Mouse (Mus musculus) heart, embryonic 11.5 days (tissue): ENCODE results near the gene Ccdc162. TPM values are rescaled to one million over a fixed set of nuclear protein-coding genes. Genes with fewer than 3 reads are reported as not detected.
"Not testable (repeated sequence)": the region's sequence is repeated elsewhere in the genome, so short reads cannot be mapped to it uniquely, and the experiment has no call there.

Experiments used
- ATAC-seq: fragments of 200-750 bp; cut with Nextera tagmentation; replicated peaks from 2 replicates; pipeline ENCODE4 v1.8.0; 2017; ENCODE audit warnings: moderate library complexity; ENCODE audit not compliant: insufficient number of reproducible peaks, low FRiP score, low TSS enrichment
- H3K27ac ChIP-seq: fragments of 300-500 bp; sonication (generic); 2 replicates; pipeline ENCODE4 v1.5.1; 2014; ENCODE audit warnings: mild to moderate bottlenecking, low read depth, low read length
- H3K27me3 ChIP-seq: fragments of 300-500 bp; sonication (generic); 2 replicates; pipeline ENCODE4 v1.6.1; 2014; ENCODE audit warnings: mild to moderate bottlenecking, low read length, mixed read lengths; ENCODE audit not compliant: control insufficient read depth, insufficient read depth
- H3K36me3 ChIP-seq: fragments of 300-500 bp; sonication (generic); 2 replicates; pipeline ENCODE4 v1.6.1; 2014; ENCODE audit warnings: mild to moderate bottlenecking, low read length, moderate library complexity, mixed read lengths; ENCODE audit not compliant: control insufficient read depth, insufficient read depth
- H3K4me1 ChIP-seq: fragments of 300-500 bp; sonication (generic); 2 replicates; pipeline ENCODE4 v1.6.1; 2014; ENCODE audit warnings: low read length; ENCODE audit not compliant: control insufficient read depth, insufficient read depth
- H3K4me2 ChIP-seq: fragments of 300-500 bp; sonication (generic); 2 replicates; pipeline ENCODE4 v1.6.1; 2014; ENCODE audit warnings: mild to moderate bottlenecking, moderate library complexity
- H3K4me3 ChIP-seq: fragments of 300-500 bp; sonication (generic); 2 replicates; pipeline ENCODE4 v1.5.1; 2014; ENCODE audit warnings: low read depth, low read length
- H3K9ac ChIP-seq: fragments of 300-500 bp; sonication (generic); 2 replicates; pipeline ENCODE4 v1.6.1; 2014; ENCODE audit warnings: mild to moderate bottlenecking, low read depth, low read length, moderate library complexity
- H3K9me3 ChIP-seq: fragments of 300-500 bp; sonication (generic); replicated peaks from 2 replicates; pipeline ENCODE4 v1.6.1; 2016; ENCODE audit warnings: low read length; ENCODE audit not compliant: control insufficient read depth
- WGBS: fragments of 180-500 bp; shearing (Covaris S2); extraction: QIAGEN DNeasy Blood & Tissue Kit; methylation state at CpG from one replicate; pipeline ENCODE4 v1.1.7; 2014; ENCODE audit not compliant: insufficient replicate concordance; 5-methylcytosine and 5-hydroxymethylcytosine counted together
- polyA plus RNA-seq: library from polyadenylated mRNA; unstranded; fragments of >200 nt; fragmentation: Nextera tagmentation; extraction: Ambion mirVana; gene quantifications from 2 replicates; pipeline ENCODE4 v1.2.1, GENCODE M21; 2014

Ccdc162 gene
- polyA plus RNA-seq, 1 experiment from 2014 or later, result 0.82 TPM

DNA sequence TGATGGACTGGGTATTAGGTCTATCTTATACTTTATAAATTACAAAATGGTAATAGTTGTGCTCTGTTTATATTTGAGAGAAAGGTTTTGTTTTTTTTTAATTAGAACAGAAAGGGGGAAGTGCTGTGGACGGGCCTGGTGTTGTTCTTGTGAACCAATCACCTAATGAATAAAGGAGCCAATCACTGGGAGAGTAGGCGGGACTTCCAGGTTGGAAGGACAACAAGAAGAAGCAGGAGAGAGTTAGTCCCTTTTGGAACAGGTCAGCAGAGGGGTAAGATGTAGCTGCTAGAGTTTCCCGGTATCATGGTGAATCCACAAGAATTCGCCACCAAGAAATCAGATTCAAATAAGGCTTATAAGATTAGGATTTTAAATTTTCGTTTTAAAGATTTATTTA is 46.2 kb downstream of the Ccdc162 start:
- 74% methylated on average over 5 of the region's 5 CpGs for WGBS
- Histone ChIP-seq H3K9me3 (no peaks in the 10 kb centered on the region), H3K4me2 (no peak overlapping the region), H3K4me1 (no peaks in the 10 kb centered on the region), H3K9ac (no peak overlapping the region), H3K4me3 (no peak overlapping the region), H3K27ac (no peak overlapping the region), H3K36me3 (no peaks in the 10 kb centered on the region), H3K27me3 (no peaks in the 10 kb centered on the region)
- no peak for ATAC-seq

DNA sequence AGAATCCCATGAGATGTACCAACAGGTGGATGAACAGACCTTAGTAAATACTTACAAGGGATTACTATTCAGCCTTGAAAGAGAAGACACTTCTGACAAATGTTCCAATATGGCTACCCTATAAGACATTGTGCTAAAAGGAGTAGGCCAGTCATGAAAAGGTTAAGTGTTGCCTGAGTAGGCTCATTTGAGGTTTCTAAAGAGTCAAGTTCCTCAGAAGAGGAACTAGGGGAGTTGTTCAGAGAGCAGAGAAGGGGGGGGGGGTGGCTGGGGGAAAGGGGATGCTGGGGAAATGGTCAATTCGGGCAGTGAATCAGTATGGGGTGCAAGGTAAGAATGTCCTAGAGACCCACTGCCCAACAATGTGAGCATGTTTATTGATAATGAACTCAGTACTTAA is 50.9 kb downstream of the Ccdc162 start:
- no peak for ATAC-seq
- H3K27ac ChIP-seq, result no peak overlapping the region
- WGBS, result 58% methylated on average over 1 of the region's 1 CpGs

DNA sequence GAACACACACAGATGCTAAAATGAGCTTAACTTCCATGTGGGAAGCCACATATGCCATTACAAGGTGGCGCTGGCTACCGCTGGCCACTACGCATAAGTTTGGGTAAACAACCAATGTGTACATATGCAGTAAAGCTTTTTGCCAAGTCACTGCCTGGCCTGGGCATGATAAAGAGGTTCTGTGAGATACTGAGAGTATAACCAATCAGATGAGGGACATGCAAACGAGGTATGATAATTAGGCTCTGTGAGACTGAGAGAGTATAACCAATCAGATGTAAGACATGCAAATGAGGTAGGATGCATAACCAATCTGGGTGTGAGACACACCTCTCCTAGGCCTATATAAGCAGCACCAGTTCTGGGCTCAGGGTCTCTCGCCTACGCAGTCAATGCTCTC is 56.8 kb downstream of the Ccdc162 start:
- H3K27ac ChIP-seq, H3K9ac ChIP-seq, H3K36me3 ChIP-seq, H3K9me3 ChIP-seq, H3K27me3 ChIP-seq, ATAC-seq, H3K4me1 ChIP-seq, H3K4me2 ChIP-seq, H3K4me3 ChIP-seq: not testable (repeated sequence)
- 93% methylated on average over 6 of the region's 6 CpGs for WGBS

More for the DNA sequence above, 50.9 kb downstream of the Ccdc162 start:
- H3K4me1 ChIP-seq, result no peaks in the 10 kb centered on the region
- H3K4me2 ChIP-seq, result no peak overlapping the region
- H3K9me3 ChIP-seq, result no peaks in the 10 kb centered on the region
- H3K9ac ChIP-seq, result no peak overlapping the region
- no peaks in the 10 kb centered on the region for H3K27me3 ChIP-seq
- H3K4me3 ChIP-seq, result no peak overlapping the region
- H3K36me3 ChIP-seq, result no peaks in the 10 kb centered on the region

DNA sequence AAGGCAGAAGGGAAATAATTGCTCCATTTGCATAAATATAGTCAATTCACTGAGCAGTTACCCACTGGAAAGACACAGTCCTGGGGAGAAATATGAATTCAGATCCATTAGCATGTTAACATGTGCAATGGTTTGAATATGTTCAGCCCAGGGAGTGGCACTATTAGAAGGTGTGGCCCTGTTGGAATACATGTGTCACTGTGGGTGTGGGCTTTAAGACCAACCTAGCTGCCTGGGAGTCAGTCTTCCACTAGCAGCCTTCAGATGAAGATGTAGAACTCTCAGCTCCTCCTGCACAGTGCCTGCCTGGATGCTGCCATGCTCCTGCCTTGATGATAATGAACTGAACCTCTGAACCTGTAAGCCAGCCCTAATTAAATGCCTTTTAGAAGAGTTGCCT is 60.8 kb downstream of the Ccdc162 start:
- ATAC-seq, H3K4me3 ChIP-seq, H3K36me3 ChIP-seq, H3K4me2 ChIP-seq, H3K9ac ChIP-seq, H3K27ac ChIP-seq, H3K27me3 ChIP-seq, H3K9me3 ChIP-seq: not testable (repeated sequence)
- H3K4me1 ChIP-seq, result peaks cover 11% of the 10 kb centered on the region

DNA sequence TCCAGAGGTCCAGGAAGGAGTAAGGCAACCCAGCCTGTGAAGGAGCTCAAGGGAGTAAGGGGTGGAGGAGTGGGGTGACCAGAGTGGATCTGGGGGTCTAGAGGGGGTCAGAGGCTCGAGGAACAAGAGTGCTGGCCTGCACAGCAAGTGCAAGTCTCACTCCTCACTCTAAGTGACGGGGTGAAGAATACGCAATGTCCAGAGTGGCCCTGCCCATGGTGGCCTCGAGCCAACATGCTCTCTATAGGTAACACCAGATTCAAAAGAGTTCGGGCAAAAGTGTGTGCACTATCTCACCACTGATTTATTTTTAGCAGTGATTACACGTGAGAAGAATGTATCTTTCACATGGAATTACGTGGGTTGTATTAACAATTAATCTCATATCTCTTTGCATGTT is 63.4 kb downstream of the Ccdc162 start:
- ATAC-seq, result no peak
- no peak overlapping the region for H3K27ac ChIP-seq
- H3K36me3 ChIP-seq, result no peaks in the 10 kb centered on the region
- no peaks in the 10 kb centered on the region for H3K27me3 ChIP-seq
- H3K4me2 ChIP-seq, result no peak overlapping the region
- WGBS, result 45% methylated on average over 7 of the region's 7 CpGs
- H3K9ac ChIP-seq, result no peak overlapping the region
- H3K9me3 ChIP-seq, result no peaks in the 10 kb centered on the region
- H3K4me3 ChIP-seq, result no peak overlapping the region
- H3K4me1 ChIP-seq, result peaks cover 11% of the 10 kb centered on the region

DNA sequence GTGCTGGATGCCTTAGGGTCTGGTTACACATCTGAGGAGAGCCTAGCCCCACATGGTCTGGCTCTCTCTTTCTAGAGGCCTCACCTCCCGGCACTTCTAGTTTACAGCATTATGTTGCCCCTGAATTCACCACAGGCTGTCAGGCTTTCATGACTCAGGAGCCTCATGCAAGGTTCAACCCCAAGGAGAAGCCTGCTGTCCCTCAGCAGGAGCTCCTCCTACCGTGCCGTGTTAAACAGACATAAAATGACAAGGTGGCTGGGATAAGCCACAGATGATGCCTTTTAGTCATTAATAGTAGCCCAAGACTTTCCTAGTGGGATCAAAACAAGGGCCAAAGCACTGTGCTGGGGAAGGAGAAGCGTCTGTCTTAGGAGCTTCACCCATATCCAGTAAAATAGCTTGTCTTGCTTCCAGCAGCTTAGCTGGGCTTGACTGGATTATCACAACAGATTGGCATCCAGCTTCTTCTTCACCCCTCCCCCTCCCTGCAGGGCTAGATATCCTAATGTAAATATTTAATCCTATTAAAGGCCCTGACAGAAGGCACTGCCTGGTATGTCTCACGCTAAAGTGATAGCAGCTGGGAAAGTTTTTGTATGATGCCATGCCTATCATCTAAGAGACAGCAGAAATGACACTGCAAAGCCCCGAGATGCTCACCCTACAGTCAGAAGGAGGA is 64.2 kb downstream of the Ccdc162 start:
- no peak overlapping the region for H3K9ac ChIP-seq
- no peak for ATAC-seq
- no peaks in the 10 kb centered on the region for H3K9me3 ChIP-seq
- H3K27me3 ChIP-seq, result no peaks in the 10 kb centered on the region
- H3K4me2 ChIP-seq, result no peak overlapping the region
- H3K4me3 ChIP-seq, result no peak overlapping the region
- peak overlapping the region; percentile 47; the same call in 1 of the 2 replicates for H3K27ac ChIP-seq
- WGBS, result 11% methylated on average over 6 of the region's 6 CpGs
- peaks cover 11% of the 10 kb centered on the region for H3K4me1 ChIP-seq
- H3K36me3 ChIP-seq, result no peaks in the 10 kb centered on the region

DNA sequence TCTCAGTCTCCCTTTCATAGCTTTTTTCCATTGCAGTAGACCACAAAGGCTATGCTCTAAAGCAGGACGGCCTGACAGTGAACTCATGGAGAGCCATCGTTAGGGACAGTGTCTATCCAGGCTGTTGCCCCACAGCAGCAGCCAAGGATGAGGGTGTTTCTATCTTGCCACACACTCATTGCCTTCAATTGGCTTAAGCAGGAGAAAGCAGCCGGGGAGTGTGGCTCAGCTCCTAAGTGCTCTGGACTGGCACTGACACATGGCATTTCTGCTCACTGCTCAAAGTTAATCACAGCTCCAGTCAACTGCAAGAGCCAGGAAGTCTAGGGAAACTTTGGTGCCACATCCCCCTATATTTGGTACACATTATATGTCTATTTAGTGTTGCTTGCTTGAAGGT is 64.9 kb downstream of the Ccdc162 start:
- 73% methylated on average over 3 of the region's 3 CpGs for WGBS
- Histone ChIP-seq H3K27me3 (no peaks in the 10 kb centered on the region), H3K4me3 (no peak overlapping the region), H3K4me1 (peaks cover 11% of the 10 kb centered on the region), H3K36me3 (no peaks in the 10 kb centered on the region), H3K9me3 (no peaks in the 10 kb centered on the region), H3K4me2 (no peak overlapping the region), H3K27ac (no peak overlapping the region), H3K9ac (no peak overlapping the region)
- ATAC-seq, result no peak

DNA sequence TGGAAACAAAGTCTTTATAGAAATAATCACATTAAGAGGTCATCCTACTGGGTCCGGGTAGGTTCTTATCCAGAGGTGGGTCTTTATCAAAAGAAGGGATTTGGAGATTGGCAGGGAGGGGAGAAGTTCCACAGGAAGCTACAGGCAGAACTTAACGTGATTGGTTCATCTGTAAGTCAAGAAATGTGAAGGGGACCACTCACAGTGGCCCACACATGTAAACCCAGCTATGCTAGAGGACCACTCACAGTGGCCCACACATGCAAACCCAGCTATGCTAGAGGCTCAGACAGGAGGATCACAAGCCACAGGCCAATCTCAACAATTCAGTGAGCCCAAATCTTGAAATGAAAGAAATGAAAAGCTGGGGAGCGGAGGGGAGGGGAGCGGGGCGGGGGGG is 67.2 kb downstream of the Ccdc162 start:
- H3K9ac ChIP-seq, result no peak overlapping the region
- no peak overlapping the region for H3K27ac ChIP-seq
- H3K9me3 ChIP-seq, result no peaks in the 10 kb centered on the region
- no peak overlapping the region for H3K4me2 ChIP-seq
- H3K4me3 ChIP-seq, result no peak overlapping the region
- no peak for ATAC-seq
- peaks cover 11% of the 10 kb centered on the region for H3K4me1 ChIP-seq
- WGBS, result 76% methylated on average over 4 of the region's 5 CpGs
- no peaks in the 10 kb centered on the region for H3K36me3 ChIP-seq
- H3K27me3 ChIP-seq, result no peaks in the 10 kb centered on the region

DNA sequence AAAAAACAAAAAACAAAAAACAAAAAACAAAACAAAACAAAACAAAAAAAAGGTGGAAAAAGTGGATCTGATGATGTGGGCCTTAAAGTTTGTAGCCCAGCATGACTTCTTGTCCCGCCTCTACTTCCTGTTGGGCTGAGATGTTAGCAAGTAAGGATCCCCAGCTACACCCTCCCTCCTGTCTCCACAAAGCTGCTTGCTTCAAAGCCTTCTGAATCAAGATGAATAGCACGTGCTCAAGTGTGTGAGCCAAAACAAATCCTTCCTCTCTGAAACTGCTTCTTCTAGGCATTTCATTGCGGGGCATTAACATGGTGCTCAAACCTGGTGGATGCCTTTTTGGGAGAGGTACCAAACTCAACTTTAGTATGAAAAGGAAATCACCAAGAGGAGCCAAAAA is 77.7 kb downstream of the Ccdc162 start:
- no peak for ATAC-seq
- H3K9me3 ChIP-seq, result no peaks in the 10 kb centered on the region
- no peak overlapping the region for H3K4me2 ChIP-seq
- no peaks in the 10 kb centered on the region for H3K36me3 ChIP-seq
- no peaks in the 10 kb centered on the region for H3K4me1 ChIP-seq
- no peak overlapping the region for H3K4me3 ChIP-seq
- no peak overlapping the region for H3K9ac ChIP-seq
- H3K27me3 ChIP-seq, result no peaks in the 10 kb centered on the region
- 56% methylated on average over 3 of the region's 3 CpGs for WGBS
- no peak overlapping the region for H3K27ac ChIP-seq
